Mouse (Mus musculus) embryonic facial prominence, embryonic 14.5 days (tissue): ENCODE measurements around the gene Neurog1. TPM values are rescaled to one million over a fixed set of nuclear protein-coding genes. Genes with fewer than 3 reads are reported as not detected.
A peak's percentile ranks its signal among the peaks of the same experiment; 100 is the strongest.

Experiments
- ATAC-seq: fragments of 200-750 bp; cut with Nextera tagmentation; 2 replicates; pipeline ENCODE4 v1.8.0; 2017; ENCODE audit warnings: low read depth, moderate number of reproducible peaks, moderate TSS enrichment
- DNase-seq: peaks from one replicate; pipeline ENCODE4 v3.0.0-alpha.2; 2015; ENCODE audit warnings: low spot score
- H3K27ac ChIP-seq: fragments of 300-500 bp; sonication (generic); replicated peaks from 2 replicates; pipeline ENCODE4 v1.5.1; 2014; ENCODE audit warnings: low read depth, mild to moderate bottlenecking, low read length, moderate library complexity
- H3K27me3 ChIP-seq: fragments of 300-500 bp; sonication (generic); replicated peaks from 2 replicates; pipeline ENCODE4 v1.6.1; 2014; ENCODE audit warnings: low read length; ENCODE audit not compliant: control insufficient read depth, insufficient read depth
- H3K36me3 ChIP-seq: fragments of 300-500 bp; sonication (generic); 2 replicates; pipeline ENCODE4 v1.6.1; 2014; ENCODE audit warnings: low read length, mixed read lengths; ENCODE audit not compliant: control insufficient read depth, insufficient read depth
- H3K4me1 ChIP-seq: fragments of 300-500 bp; sonication (generic); 2 replicates; pipeline ENCODE4 v1.6.1; 2014; ENCODE audit warnings: antibody characterized with exemption, low read length; ENCODE audit not compliant: control insufficient read depth, insufficient read depth
- H3K4me2 ChIP-seq: fragments of 300-500 bp; sonication (generic); 2 replicates; pipeline ENCODE4 v1.6.1; 2014; ENCODE audit warnings: low read depth, mild to moderate bottlenecking, low read length, moderate library complexity, mixed read lengths
- H3K4me3 ChIP-seq: fragments of 300-500 bp; sonication (generic); 2 replicates; pipeline ENCODE4 v1.5.1; 2014; ENCODE audit warnings: low read depth, mild to moderate bottlenecking, low read length
- H3K9ac ChIP-seq: fragments of 300-500 bp; sonication (generic); 2 replicates; pipeline ENCODE4 v1.6.1; 2014; ENCODE audit warnings: low read depth, mild to moderate bottlenecking, low read length, moderate library complexity, mixed read lengths
- H3K9me3 ChIP-seq: fragments of 300-500 bp; sonication (generic); 2 replicates; pipeline ENCODE4 v1.6.1; 2016; ENCODE audit warnings: low read length; ENCODE audit not compliant: control insufficient read depth
- WGBS: fragments of 180-500 bp; shearing (Covaris S2); extraction: QIAGEN DNeasy Blood & Tissue Kit; methylation state at CpG from one replicate; pipeline ENCODE4 v1.1.7; 2014; 5-methylcytosine and 5-hydroxymethylcytosine counted together
- polyA plus RNA-seq: library from polyadenylated mRNA; unstranded; fragments of >200 nt; fragmentation: Nextera tagmentation; extraction: Ambion mirVana; gene quantifications from 2 replicates; pipeline ENCODE4 v1.2.1, GENCODE M21; 2014

The Neurog1 gene
- polyA plus RNA-seq, 1 experiment from 2014 or later: 1.7 TPM

DNA sequence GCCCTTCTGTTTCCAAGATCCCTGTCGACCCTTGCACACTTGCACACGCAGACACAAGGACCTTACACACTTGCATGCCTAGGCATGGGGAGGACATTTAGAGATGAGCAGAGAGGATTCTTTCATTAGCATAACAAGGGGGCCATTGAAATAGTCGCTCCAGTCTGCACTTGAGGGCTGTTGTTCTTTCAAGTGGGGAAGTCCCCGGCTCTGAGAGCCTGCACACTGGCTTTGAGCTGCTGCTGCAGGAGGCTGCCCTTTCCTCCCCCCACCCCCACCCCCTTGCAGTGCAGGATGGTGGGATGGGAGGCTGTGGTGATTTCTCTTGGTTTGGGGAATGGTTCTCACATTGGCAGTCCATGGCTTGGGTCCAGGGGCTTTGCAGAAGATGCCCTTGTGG lies 35.9 kb downstream of the Neurog1 start:
- Histone ChIP-seq H3K4me1 (no peaks in the 10 kb centered on the region), H3K27me3 (peaks cover 8% of the 10 kb centered on the region; the same call in 1 of the 2 replicates), H3K4me3 (no peak overlapping the region), H3K36me3 (no peaks in the 10 kb centered on the region), H3K4me2 (no peak overlapping the region), H3K9ac (no peak overlapping the region), H3K27ac (no peak overlapping the region), H3K9me3 (0 out of 2 replicates have a peak, but pooled peaks cover under 1% of the 10 kb centered on the region)
- no peak for ATAC-seq
- 21% methylated on average over 4 of the region's 4 CpGs for WGBS
- no peak for DNase-seq

DNA sequence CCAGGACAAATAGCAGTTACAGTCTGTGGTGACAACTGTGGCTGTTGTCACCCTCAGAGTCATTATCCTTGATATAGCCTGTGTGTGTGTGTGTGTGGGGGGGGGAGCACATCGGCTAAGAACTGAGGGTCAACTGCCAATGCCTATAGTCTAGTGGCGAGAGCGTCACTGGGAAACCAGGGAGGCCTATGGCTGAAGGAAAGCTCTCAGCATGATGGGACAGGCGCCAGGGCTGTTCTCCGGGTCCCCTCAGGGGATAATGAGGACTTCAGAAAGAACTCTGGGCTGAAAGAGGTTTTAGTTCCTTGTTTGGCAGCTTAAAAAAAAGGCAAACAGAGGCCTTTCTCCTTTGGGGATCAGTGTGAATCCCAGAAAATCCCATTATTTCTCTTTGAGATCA lies 37.3 kb downstream of the Neurog1 start:
- Histone ChIP-seq H3K27ac (no peak overlapping the region), H3K27me3 (no peaks in the 10 kb centered on the region; the same call in 1 of the 2 replicates), H3K4me3 (no peak overlapping the region), H3K9ac (no peak overlapping the region), H3K4me2 (no peak overlapping the region), H3K36me3 (no peaks in the 10 kb centered on the region), H3K9me3 (0 out of 2 replicates have a peak, but pooled peaks cover 3% of the 10 kb centered on the region), H3K4me1 (no peaks in the 10 kb centered on the region)
- DNase-seq (peak; percentile 35), ATAC-seq (no peak; the same call in 1 of the 2 replicates)
- WGBS: 36% methylated on average over 5 of the region's 5 CpGs

DNA sequence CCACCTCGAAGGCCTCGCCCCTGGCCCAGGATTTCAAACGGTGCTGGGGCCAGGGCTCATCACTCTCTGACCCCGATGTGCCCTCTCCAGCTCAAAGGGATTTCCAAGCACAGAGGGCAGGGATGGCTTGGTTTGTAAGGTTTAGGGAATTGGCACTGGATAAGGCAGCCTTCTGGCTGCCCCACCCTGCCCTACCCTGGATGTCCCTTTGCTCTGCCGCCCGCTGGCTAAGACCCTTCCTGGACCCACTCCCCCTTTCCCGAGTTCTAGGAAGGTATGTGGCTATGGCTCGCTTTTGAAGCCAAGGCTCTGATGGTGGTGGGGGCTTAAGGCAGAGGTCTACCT lies 42.9 kb downstream of the Neurog1 start:
- Histone ChIP-seq H3K9me3 (0 out of 2 replicates have a peak, but pooled peaks cover 3% of the 10 kb centered on the region), H3K4me3 (peak overlapping the region; percentile 23; the same call in 1 of the 2 replicates), H3K9ac (peak overlapping the region; percentile 55), H3K4me1 (peaks cover 12% of the 10 kb centered on the region; the same call in 1 of the 2 replicates), H3K4me2 (peak overlapping the region; percentile 52), H3K27me3 (no peaks in the 10 kb centered on the region), H3K36me3 (no peaks in the 10 kb centered on the region), H3K27ac (no peak overlapping the region; the same call in 1 of the 2 replicates)
- ATAC-seq: peak; percentile 11; the same call in 1 of the 2 replicates
- DNase-seq: no peak
- WGBS: 9% methylated on average over 8 of the region's 8 CpGs

DNA sequence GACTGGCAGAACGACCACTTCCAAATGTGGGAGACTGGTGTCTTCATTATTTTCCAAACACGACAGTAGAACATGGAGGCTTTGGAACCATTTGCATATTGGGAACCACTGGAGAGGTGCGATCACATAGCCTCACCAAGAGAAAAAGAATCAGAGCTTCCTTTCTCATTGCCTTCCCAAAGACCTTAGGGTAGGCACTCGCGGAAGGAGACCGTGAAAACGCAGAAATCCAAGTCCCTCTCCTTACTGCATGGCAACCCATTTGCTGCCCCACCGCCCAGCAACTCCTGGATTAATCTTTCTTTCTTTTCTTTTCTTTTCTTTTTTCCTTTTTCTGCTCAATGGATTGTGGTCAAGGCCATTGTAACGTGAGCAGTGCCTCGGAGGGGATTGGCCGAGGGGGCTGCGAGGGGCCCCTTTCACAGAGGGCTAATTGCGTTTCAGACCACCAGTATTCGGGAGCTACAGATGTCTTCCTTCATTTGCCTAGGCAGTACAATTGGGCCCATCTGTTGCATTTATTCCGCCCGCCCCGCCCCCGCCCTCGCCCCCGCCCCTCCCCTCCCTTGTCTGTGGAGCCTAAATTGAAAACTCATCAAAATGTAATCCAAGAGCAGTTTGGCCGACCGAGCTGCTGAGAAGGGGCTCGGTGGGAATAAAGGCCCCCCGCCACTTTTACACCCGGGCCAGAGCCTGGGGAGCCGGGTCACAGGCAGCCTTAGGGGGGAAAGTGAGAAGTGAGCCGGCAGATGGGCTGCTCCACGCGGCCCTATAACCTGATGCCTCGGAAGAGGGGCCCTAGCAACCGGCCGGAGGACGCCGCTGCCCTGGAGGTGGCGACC lies 43.5 kb downstream of the Neurog1 start:
- Histone ChIP-seq H3K9me3 (0 out of 2 replicates have a peak, but pooled peaks cover 3% of the 10 kb centered on the region), H3K9ac (peak overlapping the region; percentile 55), H3K27ac (no peak overlapping the region; the same call in 1 of the 2 replicates), H3K4me1 (peaks cover 12% of the 10 kb centered on the region; the same call in 1 of the 2 replicates), H3K27me3 (no peaks in the 10 kb centered on the region), H3K4me3 (peak overlapping the region; percentile 23), H3K4me2 (peak overlapping the region; percentile 52), H3K36me3 (no peaks in the 10 kb centered on the region)
- ATAC-seq (peak; percentile 88), DNase-seq (peak; percentile 71)
- 5% methylated on average over 34 of the region's 35 CpGs for WGBS

Other genes with a start within 250 kb of the Neurog1 start
- gene H2afy, start 115.8 kb downstream of the Neurog1 start, polyA plus RNA-seq: 246 and 265 TPM in 2 replicates
- gene Tifab, start 73.3 kb downstream of the Neurog1 start, polyA plus RNA-seq: 0.93 and 0.98 TPM in 2 replicates
- gene Cxcl14, start 44.4 kb upstream of the Neurog1 start, polyA plus RNA-seq: 126 and 202 TPM in 2 replicates
- not detected in 2 replicates for gene Gm3045, start 174.4 kb upstream of the Neurog1 start, polyA plus RNA-seq
- 0.45 and 0.54 TPM in 2 replicates for gene Slc25a48, start 186.2 kb upstream of the Neurog1 start, polyA plus RNA-seq
- gene Il9, start 230.1 kb upstream of the Neurog1 start, polyA plus RNA-seq: not detected in 2 replicates